Mouse (Mus musculus) G1E (cell line): ENCODE measurements around the gene Smg9. TPM values are rescaled to one million over a fixed set of nuclear protein-coding genes. Genes with fewer than 3 reads are reported as not detected.

Experiments
- ATAC-seq: 2 replicates; pipeline ENCODE4 v1.8.0; 2016; ENCODE audit warnings: mild to moderate bottlenecking; ENCODE audit not compliant: insufficient number of reproducible peaks, poor library complexity, low FRiP score, severe bottlenecking; ENCODE audit errors: extremely low read depth
- DNase-seq: peaks from one replicate; pipeline ENCODE4 v3.0.0; 2012; ENCODE audit warnings: low spot score
- H3K27me3 ChIP-seq: 2 replicates; pipeline ENCODE4 v1.6.1; 2012; ENCODE audit warnings: mild to moderate bottlenecking, low read length, inconsistent platforms; ENCODE audit not compliant: insufficient read depth
- H3K36me3 ChIP-seq: replicated peaks from 2 replicates; pipeline ENCODE3; 2012; ENCODE audit warnings: mild to moderate bottlenecking, inconsistent platforms
- H3K4me1 ChIP-seq: 2 replicates; pipeline ENCODE4 v1.6.1; 2012; ENCODE audit warnings: low read depth, low read length, inconsistent platforms, mixed read lengths; ENCODE audit not compliant: insufficient read depth
- H3K4me3 ChIP-seq: 2 replicates; pipeline ENCODE4 v1.5.1; 2012; ENCODE audit warnings: low read depth, mild to moderate bottlenecking, inconsistent platforms, low read length, moderate library complexity, mixed read lengths
- H3K9me3 ChIP-seq: replicated peaks from 2 replicates; pipeline ENCODE4 v1.6.1; 2012; ENCODE audit warnings: inconsistent platforms
- CTCF ChIP-seq: IDR thresholded peaks from 2 replicates; pipeline ENCODE4 v1.5.1; 2012; ENCODE audit warnings: low read depth, low read length, inconsistent platforms, mixed read lengths
- GATA1 ChIP-seq: IDR thresholded peaks from 2 replicates; pipeline ENCODE4 v1.6.1; 2012; ENCODE audit warnings: borderline replicate concordance, low read length, inconsistent platforms, mixed read lengths
- GATA2 ChIP-seq: IDR thresholded peaks from 2 replicates; pipeline ENCODE4 v1.6.1; 2012; ENCODE audit warnings: low read depth, low read length, inconsistent platforms, borderline replicate concordance
- POLR2AphosphoS5 ChIP-seq: IDR thresholded peaks from 2 replicates; pipeline ENCODE4 v1.6.1; 2012; ENCODE audit warnings: low read depth, low read length, inconsistent platforms; ENCODE audit not compliant: insufficient replicate concordance
- TAL1 ChIP-seq: conservative IDR thresholded peaks from 2 replicates; pipeline ENCODE4 v1.6.1; 2012; ENCODE audit warnings: low read depth, low read length, inconsistent platforms, mixed read lengths
- polyA plus RNA-seq: library from polyadenylated mRNA; stranded (reverse); fragments of >175 nt; gene quantifications from 2 replicates; pipeline ENCODE4 v1.2.3, GENCODE M21; 2012
- total RNA-seq, 2 experiments: library from RNA; stranded (forward) in 1 of 2; stranded (reverse) in 1 of 2; fragments of 200-1000 nt in 1 of 2; fragments of >200 nt in 1 of 2; fragmentation: Nextera tagmentation in 1 of 2; gene quantifications; 2 replicates each; pipeline ENCODE4 v1.2.3; 2014 to 2017

Gene Smg9
- total and polyA plus RNA-seq, 3 experiments, result 16.1 to 77.3 (median 61.5) TPM

- Histone ChIP-seq H3K27me3 (no peaks in the 10 kb centered on the region), H3K36me3 (no peaks in the 10 kb centered on the region), H3K4me3 (no peak overlapping the region), H3K4me1 (peaks cover 43% of the 10 kb centered on the region), H3K9me3 (no peaks in the 10 kb centered on the region; the same call in 1 of the 2 replicates)
- DNase-seq (no peak), ATAC-seq (no peak)
- no peak for TF ChIP-seq GATA1
- TF ChIP-seq POLR2AphosphoS5, result no peak
- no peak for TF ChIP-seq GATA2
- no peak for TF ChIP-seq TAL1
- TF ChIP-seq CTCF, result no peak
Measured at GRCm38 (mm10) chr7:24363228-24363627, 36.2 kb upstream of the Smg9 start.

GRCm38 (mm10) chr7:24364827-24365226 lies 34.6 kb upstream of the Smg9 start:
- Histone ChIP-seq H3K36me3 (no peaks in the 10 kb centered on the region), H3K4me3 (no peak overlapping the region), H3K4me1 (peaks cover 59% of the 10 kb centered on the region), H3K27me3 (no peaks in the 10 kb centered on the region), H3K9me3 (no peaks in the 10 kb centered on the region; the same call in 1 of the 2 replicates)
- DNase-seq (peak; percentile 70), ATAC-seq (peak; percentile 61)
- peak; percentile 55; the same call in 1 of the 2 replicates for TF ChIP-seq CTCF
- TF ChIP-seq TAL1, result no peak

GRCm38 (mm10) chr7:24365258-24366014 lies 34.0 kb upstream of the Smg9 start:
- Histone ChIP-seq H3K9me3 (no peaks in the 10 kb centered on the region; the same call in 1 of the 2 replicates), H3K4me1 (peaks cover 65% of the 10 kb centered on the region), H3K27me3 (no peaks in the 10 kb centered on the region), H3K4me3 (no peak overlapping the region), H3K36me3 (no peaks in the 10 kb centered on the region)
- ATAC-seq (no peak), DNase-seq (no peak)
- no peak for TF ChIP-seq TAL1
- TF ChIP-seq POLR2AphosphoS5, result no peak
- TF ChIP-seq GATA2, result no peak
- TF ChIP-seq CTCF, result no peak
- TF ChIP-seq GATA1, result no peak

GRCm38 (mm10) chr7:24366716-24367632 lies 32.4 kb upstream of the Smg9 start:
- no peak for TF ChIP-seq POLR2AphosphoS5
- no peak for TF ChIP-seq TAL1
- no peak for TF ChIP-seq CTCF
- TF ChIP-seq GATA2, result no peak
- no peak for TF ChIP-seq GATA1
- Histone ChIP-seq H3K36me3 (peaks cover 6% of the 10 kb centered on the region), H3K9me3 (no peaks in the 10 kb centered on the region), H3K27me3 (no peaks in the 10 kb centered on the region), H3K4me1 (peaks cover 76% of the 10 kb centered on the region), H3K4me3 (no peak overlapping the region; the same call in 1 of the 2 replicates)
- no peak for DNase-seq
- no peak for ATAC-seq

GRCm38 (mm10) chr7:24368226-24368625 lies 31.2 kb upstream of the Smg9 start:
- peaks cover 83% of the 10 kb centered on the region for H3K4me1 ChIP-seq
- H3K9me3 ChIP-seq, result no peaks in the 10 kb centered on the region
- no peak overlapping the region for H3K4me3 ChIP-seq
- no peak for TF ChIP-seq POLR2AphosphoS5
- no peak for TF ChIP-seq TAL1
- TF ChIP-seq GATA2, result no peak
- no peak for ATAC-seq
- DNase-seq, result no peak
- no peaks in the 10 kb centered on the region for H3K27me3 ChIP-seq
- peaks cover 16% of the 10 kb centered on the region for H3K36me3 ChIP-seq

GRCm38 (mm10) chr7:24368946-24369345 lies 30.5 kb upstream of the Smg9 start:
- TF ChIP-seq POLR2AphosphoS5, result no peak
- no peak for TF ChIP-seq CTCF
- no peak for TF ChIP-seq GATA1
- TF ChIP-seq TAL1, result no peak
- TF ChIP-seq GATA2, result no peak
- Histone ChIP-seq H3K27me3 (no peaks in the 10 kb centered on the region), H3K36me3 (peaks cover 21% of the 10 kb centered on the region), H3K4me1 (peaks cover 86% of the 10 kb centered on the region), H3K9me3 (no peaks in the 10 kb centered on the region), H3K4me3 (no peak overlapping the region)
- DNase-seq, result no peak
- ATAC-seq, result no peak
